Mouse (Mus musculus): ENCODE measurements around the gene Ap2b1.

The Ap2b1 gene

DNA sequence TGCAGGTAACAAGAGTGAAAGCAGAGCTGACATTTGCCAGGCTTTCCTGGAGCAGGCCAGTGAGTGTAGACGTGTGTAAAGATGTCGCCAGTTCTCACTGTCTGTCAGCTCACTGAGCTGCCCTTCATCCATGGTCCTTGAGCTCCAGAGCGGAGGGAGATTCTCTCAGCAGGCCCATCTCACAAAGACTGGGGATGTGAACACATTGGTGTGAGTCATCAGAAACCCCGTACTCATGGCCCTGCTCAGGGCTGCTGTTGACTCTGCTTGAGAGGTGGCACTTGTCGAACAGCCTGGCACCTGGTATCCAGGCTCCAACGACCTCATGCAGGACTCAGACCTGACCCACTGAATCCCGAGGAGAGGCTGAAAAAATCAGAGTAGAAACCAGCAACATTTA, 105.0 kb downstream of the Ap2b1 start:
- no peak for DNase-seq

DNA sequence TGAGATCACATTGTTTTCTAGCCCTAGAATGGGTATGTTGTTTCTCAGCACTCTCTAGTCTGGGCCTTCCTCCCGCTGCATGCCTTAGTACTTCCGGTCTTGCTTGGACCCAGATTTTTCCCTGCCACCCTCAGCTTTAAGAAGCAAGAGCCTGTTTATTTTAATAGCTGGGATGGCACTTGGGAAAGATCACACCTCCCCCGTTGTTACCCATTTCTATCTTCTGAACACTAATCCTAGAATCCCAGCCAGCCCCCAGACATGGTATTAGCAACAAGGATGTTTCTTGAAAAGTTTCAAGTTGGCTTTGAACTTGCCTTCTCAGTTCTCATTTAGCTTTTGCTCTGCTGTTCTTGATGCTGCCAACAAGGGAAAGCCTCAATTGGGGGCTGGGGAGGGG, 107.6 kb downstream of the Ap2b1 start:
- DNase-seq = no peak

DNA sequence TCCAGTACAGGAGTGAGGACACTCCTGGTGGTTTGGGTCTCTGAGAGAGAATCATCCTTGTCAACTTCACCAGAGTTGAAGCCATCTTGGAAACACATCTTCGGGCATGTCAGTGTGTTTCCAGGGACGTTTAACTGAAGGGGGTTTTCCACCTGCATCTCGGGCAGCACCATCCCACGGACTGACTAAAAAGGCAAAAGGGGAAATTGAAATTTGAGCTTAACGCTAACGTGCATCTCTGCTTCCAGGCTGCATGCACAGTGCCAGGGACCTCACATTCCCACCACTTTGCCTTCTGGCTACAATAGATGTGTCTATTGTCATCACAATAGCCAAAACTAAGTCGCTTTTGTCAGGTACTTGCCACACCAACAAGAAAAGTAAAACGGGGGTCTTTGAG, 109.4 kb downstream of the Ap2b1 start:
- no peak for DNase-seq

- DNase-seq = peak; percentile 85
These were observed 110.4 kb downstream of the Ap2b1 start, which contains the start of gene Rasl10b for GRCm38 (mm10) chr11:83409087-83409754. Rasl10b (plus strand) TSS chr11:83409137.

GRCm38 (mm10) chr11:83409792-83410291, 111.0 kb downstream of the Ap2b1 start:
- DNase-seq = peak; percentile 64 to 65

DNA sequence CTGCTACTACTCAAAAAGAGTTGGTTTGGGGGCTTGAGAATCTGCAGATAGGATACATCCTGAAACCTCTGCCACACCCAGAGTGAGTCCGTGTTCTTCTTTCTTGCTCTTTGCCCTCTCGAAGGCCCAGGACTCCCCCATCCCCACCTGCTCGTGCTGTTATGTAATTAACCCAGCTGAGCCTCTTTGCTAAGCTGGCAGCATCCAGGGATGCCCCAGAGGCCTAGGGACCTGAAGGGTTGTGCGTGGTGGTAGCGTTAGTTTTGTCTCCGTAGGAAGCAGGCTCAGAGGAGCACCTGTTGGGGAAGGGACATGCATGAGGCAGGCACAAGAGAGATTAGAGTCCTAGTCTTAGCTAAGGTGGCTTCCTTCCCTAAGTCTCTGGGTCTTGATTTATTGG, 111.7 kb downstream of the Ap2b1 start:
- no peak for DNase-seq

GRCm38 (mm10) chr11:83417080-83417479, 118.3 kb downstream of the Ap2b1 start:
- no peak for DNase-seq

DNA sequence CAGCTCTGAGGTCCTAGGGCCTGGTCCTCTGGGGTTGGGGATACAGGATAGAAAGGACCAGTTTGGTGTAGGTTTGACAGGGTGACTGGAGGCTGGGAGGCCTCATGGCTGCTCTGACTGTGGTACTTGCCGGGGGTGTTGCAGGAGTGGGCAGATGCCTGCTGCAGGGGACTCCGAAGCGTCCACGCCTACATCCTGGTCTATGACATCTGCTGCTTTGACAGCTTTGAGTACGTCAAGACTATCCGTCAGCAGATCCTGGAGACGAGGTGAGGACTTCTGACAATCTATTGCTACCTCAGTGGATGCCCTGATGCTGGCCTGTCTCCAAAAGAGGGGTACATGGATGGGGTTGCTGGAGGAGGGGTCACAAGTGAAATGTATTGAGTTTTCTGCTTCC, 118.9 kb downstream of the Ap2b1 start:
- DNase-seq = no peak

GRCm38 (mm10) chr11:83418566-83418965, 119.7 kb downstream of the Ap2b1 start:
- DNase-seq = peak; percentile 53 to 55

DNA sequence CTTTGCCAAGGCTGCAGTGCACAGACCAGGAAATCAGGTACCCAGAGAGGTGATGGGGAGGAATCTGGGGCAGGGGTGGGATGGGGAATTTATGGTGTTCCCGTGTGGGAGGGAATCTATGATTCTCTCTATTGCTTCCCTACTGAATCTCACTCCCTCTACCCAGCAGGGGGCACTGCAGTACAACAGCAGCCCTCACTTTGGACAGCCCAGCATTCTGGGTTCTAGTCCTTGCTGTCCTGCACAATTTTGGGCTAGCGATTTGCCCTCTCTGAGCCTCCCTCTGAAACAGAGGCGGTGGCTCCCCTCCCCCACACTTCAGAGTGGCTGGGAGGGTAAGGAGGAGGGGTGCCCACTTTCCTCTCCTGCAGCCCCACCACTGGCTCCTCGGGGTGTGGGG, 121.5 kb downstream of the Ap2b1 start:
- peak; percentile 51 to 57 for DNase-seq

- peak in 1 of 2 experiments; percentile 52 for DNase-seq
These were observed 122.5 kb downstream of the Ap2b1 start for GRCm38 (mm10) chr11:83421305-83421704.

DNA sequence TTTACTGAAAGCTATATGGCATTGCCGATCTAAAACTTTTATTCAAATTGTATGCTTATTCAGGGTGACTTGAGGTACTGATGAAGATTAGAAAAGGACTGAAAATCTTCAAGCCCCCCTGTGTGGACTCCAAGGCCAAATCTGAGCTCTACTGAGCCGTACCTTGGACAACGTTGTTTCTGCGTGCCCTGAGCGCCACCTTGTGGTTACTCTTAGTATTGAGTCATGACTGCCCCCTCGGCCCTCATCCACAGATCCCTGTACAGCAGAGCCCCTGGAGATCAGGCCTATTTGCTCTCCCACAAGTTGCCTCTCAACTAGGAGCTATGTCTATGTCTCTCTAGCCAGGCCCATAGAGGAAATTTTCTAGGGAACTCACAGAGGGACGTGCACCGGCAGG, 125.9 kb downstream of the Ap2b1 start:
- DNase-seq = peak; percentile 90 to 95

GRCm38 (mm10) chr11:83426964-83427363, 128.1 kb downstream of the Ap2b1 start:
- peak in 1 of 2 experiments; percentile 47 for DNase-seq

DNA sequence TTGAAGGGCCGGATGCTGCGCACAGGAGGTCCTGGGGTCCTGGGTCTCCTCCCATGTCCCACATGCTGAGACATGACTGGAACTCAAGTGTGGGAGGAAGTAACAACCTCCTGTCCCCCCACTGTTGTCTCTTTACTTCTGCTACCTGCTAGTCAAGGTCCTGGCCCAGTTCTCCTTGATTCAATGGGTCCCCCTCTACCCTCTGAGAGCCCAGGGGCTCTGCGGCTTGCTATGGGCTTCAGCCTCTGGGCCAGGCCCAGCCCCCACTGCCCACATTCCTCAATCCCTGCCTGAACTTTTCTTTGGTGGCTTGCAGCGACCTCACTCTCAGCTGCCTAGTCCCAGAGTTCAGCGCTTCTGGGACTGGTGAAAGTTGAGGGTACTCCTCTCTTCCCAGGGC, 130.5 kb downstream of the Ap2b1 start, which contains the start of gene Gas2l2:
Gene Gas2l2, minus strand, starts transcription at position 101 of the 400 bp plus-strand sequence.
- DNase-seq = no peak

- DNase-seq = no peak
These were observed 133.7 kb downstream of the Ap2b1 start for GRCm38 (mm10) chr11:83432533-83432932.

DNA sequence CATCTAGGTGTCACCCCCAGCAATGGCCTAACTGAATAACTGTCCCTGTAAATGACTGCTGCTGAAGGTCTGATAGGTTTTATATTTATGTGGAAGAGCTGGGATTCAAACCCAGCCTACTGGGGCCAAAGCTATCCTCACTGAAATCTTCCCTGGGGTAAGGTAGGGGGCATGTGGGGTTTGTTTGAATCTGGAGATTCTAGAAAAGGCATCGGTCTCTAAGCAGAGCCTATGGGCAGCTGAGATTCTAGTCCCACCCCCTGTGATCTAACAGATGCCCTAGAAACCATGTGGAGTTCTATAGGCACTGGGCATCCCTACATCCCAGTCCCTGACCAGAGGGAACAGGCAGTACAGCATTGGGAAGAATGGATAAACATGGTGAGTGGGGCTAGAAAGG, 138.6 kb downstream of the Ap2b1 start, which contains the start of gene 1700020L24Rik:
Gene 1700020L24Rik, plus strand, starts transcription at position 301 of the 400 bp plus-strand sequence.
- no peak for DNase-seq

DNA sequence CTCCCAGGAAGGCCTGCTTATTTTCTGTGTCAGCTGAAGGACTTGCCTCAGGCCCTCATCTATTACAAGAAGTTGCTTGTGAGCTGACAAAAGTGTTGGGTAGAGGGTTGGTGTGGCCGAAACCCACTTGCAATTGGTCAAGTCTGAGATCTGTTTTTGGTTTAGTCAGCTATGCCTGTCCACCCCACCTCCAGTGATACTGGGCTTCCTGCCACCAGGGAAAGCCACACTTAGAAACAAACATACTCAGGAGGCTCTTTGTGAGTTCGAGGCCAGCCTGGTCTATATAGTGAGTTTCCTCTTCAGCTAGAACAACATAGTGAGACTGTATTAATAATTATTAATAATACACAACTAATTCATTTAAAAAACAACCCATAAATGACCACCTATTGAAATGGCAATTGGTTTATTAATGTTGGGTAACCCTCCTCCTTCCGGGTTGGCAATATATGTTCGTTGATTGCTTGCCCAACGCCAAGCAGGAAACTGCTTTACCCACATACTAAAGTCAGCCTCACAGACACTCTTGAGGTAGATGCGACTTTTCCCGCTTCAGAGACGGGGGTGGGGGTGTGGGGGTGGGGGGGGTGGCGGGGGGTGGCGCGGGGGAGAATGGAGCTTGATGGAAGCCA, 140.7 kb downstream of the Ap2b1 start:
- DNase-seq = no peak

DNA sequence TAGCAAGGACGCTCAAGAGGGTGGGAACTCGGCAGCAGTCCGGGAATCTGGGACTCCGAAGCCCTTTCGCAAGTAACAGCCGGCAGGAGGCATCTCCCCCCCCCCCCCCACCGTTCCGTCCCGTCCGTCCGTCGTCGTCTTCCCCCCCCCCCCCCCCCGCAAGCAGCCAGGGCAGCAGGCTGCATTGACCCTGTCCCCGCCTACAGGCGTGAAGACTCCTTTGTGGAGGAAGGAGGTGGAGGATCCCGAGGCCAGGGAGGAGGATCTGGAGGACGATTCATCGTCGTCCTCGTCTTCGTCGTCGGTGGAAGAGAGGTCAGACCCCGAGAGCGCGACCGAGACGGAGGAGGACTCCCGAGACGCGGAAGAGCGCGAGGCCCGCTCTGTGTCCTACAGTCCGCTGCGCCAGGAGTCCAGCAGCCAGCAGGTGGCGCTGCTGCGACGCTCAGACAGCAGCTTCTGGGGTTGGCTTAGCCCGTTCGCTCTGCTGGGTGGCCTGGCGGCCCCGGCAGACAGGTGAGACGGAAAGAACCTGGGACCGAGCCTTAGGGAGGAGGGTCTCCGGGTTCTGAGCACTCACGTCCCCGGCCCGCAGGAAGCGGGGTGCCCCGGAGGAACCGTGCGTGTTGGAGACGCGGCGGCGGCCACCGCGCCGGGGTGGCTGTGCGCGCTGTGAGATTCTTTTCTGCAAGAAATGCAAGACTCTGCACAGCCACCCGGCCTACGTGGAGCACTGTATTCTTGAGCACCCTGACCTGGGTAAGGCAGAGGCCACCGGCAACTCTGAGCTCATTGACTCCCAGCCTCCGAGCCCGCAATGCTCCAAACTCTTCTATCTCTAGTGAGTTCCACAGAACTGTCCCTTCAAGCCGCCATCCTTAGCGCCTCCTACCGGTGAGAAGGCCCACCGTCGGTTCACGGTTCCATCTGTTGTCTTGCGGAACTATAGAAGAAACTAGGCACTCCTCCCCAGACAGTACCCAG, 141.5 kb downstream of the Ap2b1 start:
- peak; percentile 95 to 96 for DNase-seq

DNA sequence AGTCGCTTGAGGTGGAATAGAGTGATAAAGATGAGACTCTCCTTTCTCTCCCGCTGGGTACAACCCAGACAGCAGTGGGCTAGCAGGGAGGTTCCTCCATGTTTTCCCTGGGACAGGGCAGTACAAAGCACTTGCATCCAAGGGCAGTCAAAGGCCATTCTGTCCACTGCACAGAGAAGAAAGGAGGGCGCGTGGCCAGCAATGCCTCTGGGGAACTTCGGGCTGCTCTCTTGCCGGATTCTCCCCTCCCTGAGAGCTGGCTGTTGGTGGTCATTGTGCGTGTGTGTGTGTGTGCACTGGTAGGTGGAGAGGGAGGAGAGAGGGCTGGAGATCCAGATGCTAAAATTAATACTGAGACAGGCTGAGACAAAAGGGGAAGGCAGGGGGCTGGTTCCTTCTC, 142.4 kb downstream of the Ap2b1 start:
- peak; percentile 52 to 59 for DNase-seq

- peak; percentile 93 for DNase-seq
These were observed 143.9 kb downstream of the Ap2b1 start for GRCm38 (mm10) chr11:83442596-83443267.

GRCm38 (mm10) chr11:83443824-83444223, 145.0 kb downstream of the Ap2b1 start:
- DNase-seq = peak in 1 of 2 experiments; percentile 37

DNA sequence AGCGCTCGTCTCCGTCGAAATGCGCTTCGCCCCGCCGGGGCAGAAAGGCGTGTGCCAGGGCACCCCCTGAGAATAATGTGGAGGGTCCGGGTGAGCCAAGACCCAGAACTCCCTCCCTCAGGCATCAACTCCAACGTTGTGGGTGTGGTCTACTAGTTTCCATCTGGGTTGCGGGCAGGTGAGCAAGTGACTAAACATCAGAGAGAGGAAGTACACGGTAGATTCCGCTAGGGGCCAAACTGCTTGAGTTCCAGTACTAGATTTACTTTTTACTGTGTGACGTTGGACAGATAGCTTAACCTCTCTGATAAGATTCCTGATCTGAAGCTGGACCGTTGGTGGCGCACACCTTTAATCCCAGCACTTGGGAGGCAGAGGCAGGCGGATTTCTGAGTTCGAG, 146.2 kb downstream of the Ap2b1 start:
- DNase-seq = peak in 1 of 2 experiments; percentile 36
